Mouse (Mus musculus): Measurements from ENCODE around the gene Ebna1bp2.

DNA sequence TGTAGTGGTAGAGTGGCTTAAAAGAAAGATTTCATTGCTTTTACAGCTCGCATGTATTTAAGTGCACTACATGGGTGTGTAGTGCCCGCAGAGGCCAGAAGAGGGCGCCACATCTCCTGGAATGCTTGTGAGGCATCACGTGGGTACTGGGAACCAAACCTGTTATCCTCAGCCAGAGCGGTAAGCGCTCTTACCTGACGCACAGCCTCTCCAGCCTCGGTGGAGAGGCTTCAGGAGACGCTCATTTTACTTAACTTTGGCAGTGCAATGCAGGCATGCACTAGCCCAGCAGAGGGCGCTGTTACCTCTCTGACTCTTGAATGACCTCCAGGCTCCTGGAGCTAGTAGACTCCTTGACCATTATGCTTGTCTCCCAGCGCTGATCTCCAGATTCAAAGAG lies 8.0 kb upstream of the Ebna1bp2 start:
- peak; percentile 61 for TF ChIP-seq CTCF (IDR thresholded peaks at IDR 0.05; ENCODE audit: low read depth)
- TF ChIP-seq EP300 (optimal IDR thresholded peaks at IDR 0.05) = no peak

Measured in stomach, postnatal 0 days (tissue).